Mouse (Mus musculus) lung, adult 2 months (tissue): Measurements from ENCODE around the gene Mturn.

Experiments used
- CTCF ChIP-seq: fragments of 200-500 bp; IDR thresholded peaks from 2 replicates; pipeline ENCODE4 v1.5.1; 2011; ENCODE audit warnings: mild to moderate bottlenecking, low read length, control low read depth; ENCODE audit not compliant: insufficient read depth
- POLR2A ChIP-seq: fragments of 200-500 bp; IDR thresholded peaks from 2 replicates; pipeline ENCODE4 v1.6.1; 2011; ENCODE audit warnings: low read depth, mild to moderate bottlenecking, control low read depth, low read length, borderline replicate concordance; ENCODE audit errors: extremely low read depth

DNA sequence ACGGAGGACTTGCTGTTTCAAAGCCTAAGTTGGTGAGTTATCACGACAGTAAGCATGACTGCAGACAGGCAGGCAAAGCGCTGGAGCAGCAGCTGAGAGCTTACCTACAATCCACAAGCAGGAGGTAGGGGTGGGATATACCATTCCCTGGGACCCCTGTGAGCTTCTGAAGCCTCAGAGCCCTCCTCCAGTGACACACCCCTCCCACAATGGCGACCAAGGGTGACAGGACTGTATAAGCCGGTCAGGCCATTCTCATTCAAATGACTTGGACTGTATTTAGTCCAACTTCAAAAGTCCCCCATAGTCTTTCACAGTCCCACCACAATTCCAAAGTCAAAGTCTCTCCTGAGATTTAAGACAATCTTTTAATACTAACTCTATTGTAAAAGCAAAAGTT is 8.5 kb upstream of the Mturn start:
- no peak for TF ChIP-seq POLR2A
- no peak for TF ChIP-seq CTCF
